Mouse (Mus musculus) heart, adult 18-20 months (tissue): ENCODE results near the gene Ngb. TPM values are rescaled to one million over a fixed set of nuclear protein-coding genes. Genes with fewer than 3 reads are reported as not detected.

Experiments used
- DNase-seq, 2 experiments: peaks; one replicate each; pipeline ENCODE4 v3.0.0; 2021 to 2022; ENCODE audit warnings: mixed read lengths in 1 of 2
- long read RNA-seq, 2 experiments: library from polyadenylated mRNA; stranded (forward); transcript quantifications; one replicate each; pipeline ENCODE4 v2.0.0; 2021
- total RNA-seq, 2 experiments: library from RNA; stranded (reverse); gene quantifications; 2 replicates each; pipeline ENCODE4 v1.2.3; 2021

The Ngb gene
- total RNA-seq = not detected
- long read RNA-seq, experiment 1 = 0 reads
- long read RNA-seq, experiment 2 = 0 reads

- DNase-seq = no peak
These were observed at the start of gene Ngb for GRCm38 (mm10) chr12:87102165-87102631. Gene Ngb (minus strand): TSS chr12:87102539.

GRCm38 (mm10) chr12:87149471-87149870 lies 47.1 kb upstream of the Ngb start:
- DNase-seq = no peak

GRCm38 (mm10) chr12:87148136-87148535 lies 45.8 kb upstream of the Ngb start:
- no peak for DNase-seq

- peak; percentile 92 to 98 for DNase-seq
These were observed 45.2 kb upstream of the Ngb start, which contains the start of gene Pomt2 for GRCm38 (mm10) chr12:87147395-87148089. Gene Pomt2 (minus strand): TSS chr12:87147968.

GRCm38 (mm10) chr12:87146966-87147365 lies 44.6 kb upstream of the Ngb start, which contains the start of gene Gstz1:
Gene Gstz1 (plus strand): TSS chr12:87147165.
- DNase-seq = peak; percentile 88 to 91

- DNase-seq = no peak
These were observed 39.8 kb upstream of the Ngb start for GRCm38 (mm10) chr12:87142156-87142555.

- no peak for DNase-seq
These were observed 36.4 kb upstream of the Ngb start for GRCm38 (mm10) chr12:87138768-87139167.

GRCm38 (mm10) chr12:87138342-87138701 lies 36.0 kb upstream of the Ngb start:
- no peak for DNase-seq

- no peak for DNase-seq
These were observed 35.4 kb upstream of the Ngb start for GRCm38 (mm10) chr12:87137439-87138341.

- no peak for DNase-seq
These were observed 30.4 kb upstream of the Ngb start for GRCm38 (mm10) chr12:87132784-87133183.

GRCm38 (mm10) chr12:87132210-87132609 lies 29.9 kb upstream of the Ngb start:
- DNase-seq = no peak

- DNase-seq = peak in 1 of 2 experiments; percentile 32
These were observed 29.3 kb upstream of the Ngb start for GRCm38 (mm10) chr12:87131619-87132018.

- no peak for DNase-seq
These were observed 28.8 kb upstream of the Ngb start for GRCm38 (mm10) chr12:87131181-87131580.

GRCm38 (mm10) chr12:87130224-87130623 lies 27.9 kb upstream of the Ngb start:
- DNase-seq = no peak

GRCm38 (mm10) chr12:87127256-87127655 lies 24.9 kb upstream of the Ngb start:
- DNase-seq = no peak

GRCm38 (mm10) chr12:87121918-87122589 lies 19.7 kb upstream of the Ngb start:
- DNase-seq = no peak

- DNase-seq = no peak
These were observed 5.1 kb upstream of the Ngb start for GRCm38 (mm10) chr12:87107357-87107977.

- no peak for DNase-seq
These were observed 2.5 kb upstream of the Ngb start for GRCm38 (mm10) chr12:87104796-87105195.

GRCm38 (mm10) chr12:87103471-87103870 lies 1.1 kb upstream of the Ngb start:
- DNase-seq = no peak

- no peak for DNase-seq
These were observed 2.0 kb downstream of the Ngb start for GRCm38 (mm10) chr12:87100331-87100730.

- DNase-seq = no peak
These were observed 8.7 kb downstream of the Ngb start for GRCm38 (mm10) chr12:87093671-87094070.

- peak in 1 of 2 experiments; percentile 11 for DNase-seq
These were observed 9.1 kb downstream of the Ngb start for GRCm38 (mm10) chr12:87093249-87093648.
